Mouse (Mus musculus) kidney, adult 18-20 months (tissue): Measurements from ENCODE around the gene Lrrc49.

ENCODE experiments used
- DNase-seq: peaks from one replicate; pipeline ENCODE4 v3.0.0; 2021

Lrrc49 gene

DNA sequence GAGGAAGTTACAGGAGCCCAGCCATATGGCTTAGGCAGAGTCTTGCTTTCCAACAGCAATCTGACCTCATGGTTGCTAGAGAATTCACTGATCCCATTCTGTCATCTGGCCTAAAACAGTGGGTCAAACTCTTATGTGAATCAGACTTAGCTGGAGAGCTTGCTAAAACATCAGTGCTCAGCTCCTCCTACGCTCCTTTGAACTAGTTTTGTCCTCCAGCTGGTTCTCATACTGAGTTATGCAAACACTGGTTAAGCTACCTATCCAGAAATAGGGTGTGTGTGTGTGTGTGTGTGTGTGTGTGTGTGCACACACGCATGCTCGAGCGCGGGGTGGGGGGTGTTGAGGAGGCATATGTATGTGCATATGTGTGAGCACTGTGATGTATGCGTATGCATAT, 15.4 kb downstream of the Lrrc49 start:
- no peak for DNase-seq

DNA sequence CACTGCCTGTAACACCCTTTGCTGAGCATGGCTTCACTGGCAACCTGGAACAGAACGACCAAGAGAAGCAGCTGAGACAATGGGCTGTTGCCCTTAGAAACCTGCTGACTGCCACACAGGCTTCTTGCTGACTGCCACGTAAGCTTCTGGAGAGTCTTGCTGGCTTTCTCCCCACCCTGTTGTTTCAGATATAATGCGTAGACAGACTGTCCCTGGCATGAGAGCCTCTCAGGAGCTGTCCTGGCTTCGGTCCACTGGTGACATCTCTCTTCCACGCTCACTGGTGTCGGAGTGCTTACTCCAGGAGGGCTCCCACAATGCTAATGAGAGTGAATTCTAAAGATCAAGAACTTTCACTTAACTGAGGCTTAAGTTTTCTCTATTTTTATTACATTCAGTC, 19.1 kb downstream of the Lrrc49 start:
- DNase-seq = no peak

- DNase-seq = no peak
These were observed 22.4 kb downstream of the Lrrc49 start for GRCm38 (mm10) chr9:60665535-60665934.

GRCm38 (mm10) chr9:60664866-60665265, 23.1 kb downstream of the Lrrc49 start:
- DNase-seq = no peak

DNA sequence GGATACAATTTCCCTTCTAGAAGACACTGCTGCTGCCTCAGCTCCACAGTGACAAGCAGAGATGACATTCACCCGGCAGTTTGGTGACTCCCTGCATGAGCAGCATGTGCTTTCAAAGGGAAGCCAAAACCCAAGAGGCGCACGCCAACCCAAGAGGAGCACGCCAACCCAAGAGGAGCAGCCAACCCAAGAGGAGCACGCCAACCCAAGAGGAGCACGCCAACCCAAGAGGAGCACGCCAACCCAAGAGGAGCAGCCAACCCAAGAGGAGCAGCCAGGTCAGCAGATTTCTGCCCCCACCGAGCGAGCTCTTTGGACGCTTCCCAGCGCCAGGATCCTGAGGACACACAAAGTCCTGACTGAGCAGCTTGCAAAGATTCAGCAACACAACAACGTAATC, 23.6 kb downstream of the Lrrc49 start:
- DNase-seq = no peak

- no peak for DNase-seq
These were observed 25.0 kb downstream of the Lrrc49 start for GRCm38 (mm10) chr9:60662936-60663335.

GRCm38 (mm10) chr9:60653582-60653981, 34.4 kb downstream of the Lrrc49 start:
- no peak for DNase-seq

DNA sequence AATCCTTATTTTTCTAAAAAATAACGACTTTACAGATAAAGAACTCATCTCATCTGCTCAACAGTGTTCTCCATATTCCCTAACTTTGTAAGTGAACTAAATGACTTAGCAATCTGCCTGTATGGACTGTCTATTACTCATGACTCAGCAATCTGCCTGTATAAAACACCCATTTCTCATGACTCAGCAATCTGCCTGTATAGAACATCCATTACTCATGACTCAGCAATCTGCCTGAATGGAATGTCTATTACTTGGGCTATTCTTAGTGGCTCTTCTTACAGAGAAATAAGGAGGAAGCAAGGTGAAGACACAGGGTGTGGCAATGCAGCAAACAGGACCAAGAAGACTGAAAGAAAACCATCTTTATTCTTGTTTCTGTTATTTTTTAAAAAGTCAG, 34.8 kb downstream of the Lrrc49 start:
- no peak for DNase-seq

DNA sequence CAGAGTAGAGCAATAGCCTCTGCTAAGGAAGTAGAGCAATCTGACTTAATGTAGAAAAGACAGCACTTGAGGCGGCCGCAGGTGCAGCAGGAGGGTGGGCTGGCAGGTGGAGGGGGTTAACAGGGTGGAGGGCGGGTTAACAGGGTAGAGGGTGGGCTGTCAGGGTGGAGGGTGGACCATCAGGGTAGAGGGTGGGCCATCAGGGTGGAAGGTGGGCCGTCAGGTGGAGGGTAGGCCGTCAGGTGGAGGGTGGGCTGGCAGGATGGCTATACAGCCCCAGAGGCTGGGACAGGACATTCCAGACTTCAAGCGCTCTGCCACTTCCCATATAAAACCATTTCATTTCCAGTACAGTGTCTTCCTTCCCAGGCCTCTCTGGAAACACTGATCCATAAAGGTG, 37.7 kb downstream of the Lrrc49 start:
- no peak for DNase-seq

- peak; percentile 35 for DNase-seq
These were observed 38.7 kb downstream of the Lrrc49 start for GRCm38 (mm10) chr9:60648981-60649975.

GRCm38 (mm10) chr9:60633601-60634000, 54.4 kb downstream of the Lrrc49 start:
- DNase-seq = no peak

- no peak for DNase-seq
These were observed 61.6 kb downstream of the Lrrc49 start for GRCm38 (mm10) chr9:60626311-60626791.

GRCm38 (mm10) chr9:60625895-60626294, 62.1 kb downstream of the Lrrc49 start:
- DNase-seq = no peak

DNA sequence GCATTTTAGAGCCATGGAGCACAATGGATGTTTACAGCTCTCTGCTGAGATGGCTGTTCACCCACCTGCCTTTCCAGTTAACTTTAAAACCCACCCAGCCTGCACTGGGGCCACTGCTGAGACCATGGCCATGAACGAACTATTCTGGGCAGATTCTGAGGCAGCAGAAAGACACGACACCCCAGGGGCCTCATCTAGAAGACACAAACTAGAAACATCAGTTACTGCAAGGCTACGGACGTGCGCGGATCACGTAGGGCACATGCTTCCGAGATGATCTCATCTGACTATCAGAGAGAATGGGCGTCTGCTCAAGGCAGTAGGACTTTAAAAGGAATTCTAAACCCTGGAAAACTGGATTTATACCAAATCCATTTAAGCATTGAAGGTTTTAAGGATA, 71.0 kb downstream of the Lrrc49 start:
- DNase-seq = no peak

GRCm38 (mm10) chr9:60616359-60616758, 71.6 kb downstream of the Lrrc49 start:
- DNase-seq = no peak

DNA sequence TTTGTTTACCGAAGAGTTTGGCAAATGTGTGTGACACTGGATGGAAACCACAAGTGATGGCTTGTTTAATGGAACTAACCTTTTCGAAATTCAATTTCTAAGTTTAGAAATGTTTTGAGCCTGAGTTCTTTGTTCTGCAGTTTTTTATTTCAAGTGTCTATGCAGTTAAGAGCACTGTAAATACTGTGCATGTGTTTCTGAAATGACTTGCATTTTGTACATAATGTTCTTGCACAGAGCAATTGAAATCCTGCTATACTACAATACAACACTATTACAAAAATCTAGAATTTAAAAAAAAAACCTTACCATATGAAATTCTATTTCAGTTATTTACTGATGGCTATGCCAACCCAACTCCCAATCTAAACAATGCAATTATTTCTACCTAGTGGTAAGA, 75.7 kb downstream of the Lrrc49 start:
- no peak for DNase-seq

GRCm38 (mm10) chr9:60610194-60610593, 77.8 kb downstream of the Lrrc49 start:
- peak; percentile 9 for DNase-seq

GRCm38 (mm10) chr9:60608857-60609256, 79.1 kb downstream of the Lrrc49 start:
- no peak for DNase-seq

- no peak for DNase-seq
These were observed 79.9 kb downstream of the Lrrc49 start for GRCm38 (mm10) chr9:60608086-60608485.

- DNase-seq = no peak
These were observed 83.0 kb downstream of the Lrrc49 start for GRCm38 (mm10) chr9:60604971-60605370.

- no peak for DNase-seq
These were observed 86.0 kb downstream of the Lrrc49 start for GRCm38 (mm10) chr9:60601936-60602335.

- DNase-seq = no peak
These were observed 87.7 kb downstream of the Lrrc49 start for GRCm38 (mm10) chr9:60600273-60600672.

GRCm38 (mm10) chr9:60599489-60599888, 88.5 kb downstream of the Lrrc49 start:
- DNase-seq = peak; percentile 22

- DNase-seq = no peak
These were observed 92.6 kb downstream of the Lrrc49 start for GRCm38 (mm10) chr9:60595406-60595805.

- DNase-seq = no peak
These were observed 95.0 kb downstream of the Lrrc49 start for GRCm38 (mm10) chr9:60592974-60593373.
